ENCODE assay signal across 8 mouse cellular contexts in genomic region chr14:16598074-16598501, GRCm38 (mm10).
DNase-seq lines count a peak whose midpoint lies in the region; ATAC-seq lines count a peak whose summit lies in the region.

No protein-coding gene starts in this region.

- WGBS in heart, embryonic 16.5 days, result 7% methylated on average over 4 of the region's 4 CpGs

- peaks cover 22% of the 10 kb centered on the region for H3K4me1 ChIP-seq in heart, embryonic 16.5 days (ENCODE audit: control insufficient read depth, insufficient read depth, low read length)

- no peaks in the 10 kb centered on the region for H3K27me3 ChIP-seq in heart, embryonic 16.5 days (ENCODE audit: control insufficient read depth, insufficient read depth, low read length)

- H3K9me3 ChIP-seq in heart, embryonic 16.5 days (replicated peaks; ENCODE audit: control insufficient read depth, low read length), result no peaks in the 10 kb centered on the region

- H3K9ac ChIP-seq in heart, embryonic 16.5 days (ENCODE audit: low read length), result peak overlapping the region; percentile 5

- H3K4me2 ChIP-seq in heart, embryonic 16.5 days (ENCODE audit: low read depth, low read length), result peak overlapping the region; percentile 27

- H3K36me3 ChIP-seq in heart, embryonic 16.5 days (ENCODE audit: control insufficient read depth, insufficient read depth), result no peaks in the 10 kb centered on the region

- H3K4me3 ChIP-seq in heart, embryonic 16.5 days (ENCODE audit: low read length), result no peak overlapping the region

- peak; percentile 42 for DNase-seq in layer of hippocampus, adult 11-12 months (ENCODE audit: low spot score)
- no peak for DNase-seq in layer of hippocampus, adult 8-10 months (ENCODE audit: low spot score in 2 of 2)
- DNase-seq in MN1 (ENCODE audit: low spot score), result peak; percentile 5
- peak; percentile 53 for DNase-seq in cerebellum, adult 9-10 months
- peak; percentile 43 to 58 for DNase-seq in kidney, postnatal 36 days
- no peak for DNase-seq in embryo, embryonic 10 days (ENCODE audit: low spot score)
- no peak for DNase-seq in ovary, postnatal 36 days (ENCODE audit: low spot score)

- peak overlapping the region; percentile 82 for H3K27ac ChIP-seq in heart, embryonic 16.5 days (ENCODE audit: low read length)

- ATAC-seq in heart, embryonic 16.5 days (replicated peaks; ENCODE audit: extremely low read depth, insufficient read depth, low FRiP score), result 0 out of 2 replicates have a peak, but pooled peaks have one; percentile 18

Comparison
In these comparisons a context has a peak if more than half of its experiments do, and no peak if none do; other contexts are left out.
1. DNase-seq: peak in layer of hippocampus, adult 11-12 months (single experiment), MN1 (single experiment), cerebellum, adult 9-10 months (single experiment) and kidney, postnatal 36 days (2 of 2); none in layer of hippocampus, adult 8-10 months (0 of 2), embryo, embryonic 10 days (single experiment) and ovary, postnatal 36 days (single experiment).